Mouse (Mus musculus) testis, postnatal 10 days (tissue): ENCODE data around the gene Fbxo41.

Experiments
- DNase-seq: peaks from one replicate; pipeline ENCODE4 v3.0.0; 2021; ENCODE audit warnings: low spot score

Fbxo41 gene

DNA sequence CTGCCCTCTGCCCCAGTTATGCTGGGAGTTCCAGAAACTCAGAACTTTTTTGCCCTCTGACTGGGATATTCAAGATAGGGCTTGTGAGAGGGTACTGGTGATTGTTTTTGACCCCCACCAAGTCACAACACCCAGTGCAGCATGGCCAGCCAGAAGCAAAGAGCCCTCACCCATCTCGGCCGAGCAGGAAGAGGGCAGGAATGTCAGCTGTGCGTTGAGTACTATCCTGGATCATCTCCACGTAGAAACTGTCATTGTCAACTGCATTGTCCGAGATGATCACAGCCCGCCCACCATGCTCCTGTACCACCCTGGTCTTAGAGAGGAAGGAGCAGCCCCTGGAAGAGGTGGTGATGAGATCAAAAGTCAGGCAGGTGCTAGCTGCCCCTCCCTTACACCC is 55.4 kb downstream of the Fbxo41 start:
- no peak for DNase-seq

DNA sequence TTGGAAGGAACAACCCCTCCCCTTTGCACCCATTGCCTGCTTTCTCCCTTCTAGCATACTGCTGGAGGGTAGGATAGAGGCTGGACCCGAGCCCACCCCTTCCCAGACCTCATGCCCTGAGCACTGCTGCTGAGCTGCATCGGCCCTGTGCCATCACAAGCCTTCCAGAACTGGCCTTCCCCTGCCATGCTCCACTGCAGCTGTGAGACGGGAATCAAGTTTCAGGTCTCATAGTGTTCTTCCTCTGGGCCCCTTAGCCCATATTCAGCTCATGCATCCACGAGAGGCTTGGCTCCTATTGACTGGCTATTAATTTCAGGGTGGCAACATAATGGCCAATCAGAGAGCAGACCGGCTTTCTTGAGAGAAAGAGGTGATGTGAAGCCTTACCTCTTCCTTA is 57.5 kb downstream of the Fbxo41 start:
- DNase-seq: no peak

DNA sequence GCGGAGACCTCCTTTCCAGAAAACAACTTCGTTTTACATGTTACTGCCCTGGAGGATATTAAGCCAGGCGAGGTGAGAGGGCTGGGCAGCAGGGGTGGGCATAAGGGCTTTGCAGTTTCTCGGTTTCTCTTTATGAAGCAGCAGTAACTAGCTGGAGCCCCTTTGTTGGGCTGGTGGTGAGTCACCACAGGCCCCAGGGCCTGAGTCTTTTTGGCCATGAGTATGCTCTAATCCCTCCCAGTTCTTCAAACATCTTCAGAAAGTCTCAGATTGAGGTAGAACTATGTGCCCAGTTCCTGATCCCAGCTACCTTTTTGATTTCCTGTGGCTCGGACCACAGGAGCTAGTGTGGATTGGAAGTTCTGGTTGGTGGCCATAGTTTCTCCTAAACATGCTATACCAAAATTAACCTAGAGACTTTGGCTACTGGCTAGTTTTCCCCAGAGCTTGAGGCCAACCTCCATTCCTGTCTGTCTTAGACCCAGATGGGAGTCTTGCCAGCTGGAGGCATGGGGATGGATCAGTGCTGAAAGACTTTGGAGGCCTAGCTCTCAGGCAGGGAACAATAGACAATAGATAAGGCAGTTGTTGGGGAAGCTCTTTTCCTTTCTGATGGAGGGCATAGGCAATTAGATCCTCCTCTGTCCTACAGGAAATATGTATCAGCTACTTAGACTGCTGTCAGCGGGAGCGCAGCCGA is 58.4 kb downstream of the Fbxo41 start:
- no peak for DNase-seq

DNA sequence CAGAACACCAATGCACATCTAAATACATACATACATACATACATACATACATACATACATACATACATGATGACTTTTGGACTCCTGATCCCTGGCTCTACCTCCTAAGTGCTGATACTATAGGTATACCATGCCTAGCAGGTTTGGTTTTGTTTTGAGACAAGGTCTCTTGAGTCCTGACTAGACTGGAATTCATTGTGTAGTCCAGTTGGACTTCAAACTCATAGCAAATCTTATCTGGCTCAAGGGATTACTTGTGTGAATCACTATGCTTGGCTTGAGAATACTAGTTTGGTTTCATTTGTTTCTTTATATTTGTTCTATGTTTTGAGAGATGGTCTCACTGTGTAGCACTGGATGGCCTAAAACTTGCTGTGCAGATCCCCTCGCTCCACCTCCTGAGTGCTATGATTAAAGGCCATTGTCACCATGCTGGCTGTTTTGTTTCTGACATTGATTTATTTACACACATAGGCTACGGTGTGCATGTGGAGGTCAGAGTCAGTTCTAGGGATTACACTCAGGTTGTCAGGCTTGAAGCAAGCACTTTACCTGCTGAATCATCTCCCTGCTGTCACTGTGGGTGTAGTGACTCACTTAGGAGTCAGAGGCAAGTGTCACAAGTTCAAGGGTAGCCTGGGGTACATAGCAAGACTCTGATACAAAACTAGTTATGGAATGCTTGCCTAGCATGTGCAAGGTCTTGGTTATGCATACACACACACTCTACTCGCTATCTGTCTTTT is 59.1 kb downstream of the Fbxo41 start:
- DNase-seq: no peak

DNA sequence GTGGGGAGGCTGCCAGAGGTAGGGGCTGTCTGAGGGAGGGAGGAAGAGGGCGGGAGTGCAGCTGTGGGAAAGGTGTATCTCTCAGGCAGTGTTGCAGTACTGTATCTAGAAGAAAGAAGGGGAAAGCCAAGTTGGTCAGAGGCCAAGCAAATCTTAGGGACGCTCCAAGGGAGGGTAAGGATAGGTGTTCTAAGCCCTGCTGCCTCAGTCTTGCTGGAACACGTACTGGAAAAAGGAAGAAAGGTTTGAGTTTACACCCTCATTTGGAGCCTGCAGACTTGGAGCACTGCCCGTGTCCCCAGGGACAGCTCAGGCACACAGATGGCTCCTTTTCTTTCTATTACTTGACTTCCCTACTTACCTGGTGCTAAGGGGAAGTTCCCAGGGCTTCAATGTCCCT is 61.7 kb downstream of the Fbxo41 start:
- no peak for DNase-seq

DNA sequence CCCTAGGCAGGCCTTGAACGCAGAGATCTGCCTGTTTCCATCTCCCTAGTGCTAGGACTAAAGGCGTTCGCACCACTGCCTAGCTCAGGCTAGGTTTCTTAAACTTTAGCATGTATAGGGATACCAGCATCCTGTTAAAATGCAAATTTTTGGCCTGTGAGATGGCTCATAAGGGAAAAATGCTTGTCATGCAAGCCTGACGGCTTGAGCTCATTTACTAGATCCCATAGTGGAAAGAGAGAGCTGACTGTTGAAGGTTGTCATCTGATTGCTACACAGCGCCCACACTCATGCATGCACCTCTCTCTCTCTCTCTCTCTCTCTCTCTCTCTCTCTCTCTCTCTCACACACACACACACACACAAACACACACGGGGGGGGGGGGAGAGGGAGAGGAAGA is 66.2 kb downstream of the Fbxo41 start:
- DNase-seq: no peak

DNA sequence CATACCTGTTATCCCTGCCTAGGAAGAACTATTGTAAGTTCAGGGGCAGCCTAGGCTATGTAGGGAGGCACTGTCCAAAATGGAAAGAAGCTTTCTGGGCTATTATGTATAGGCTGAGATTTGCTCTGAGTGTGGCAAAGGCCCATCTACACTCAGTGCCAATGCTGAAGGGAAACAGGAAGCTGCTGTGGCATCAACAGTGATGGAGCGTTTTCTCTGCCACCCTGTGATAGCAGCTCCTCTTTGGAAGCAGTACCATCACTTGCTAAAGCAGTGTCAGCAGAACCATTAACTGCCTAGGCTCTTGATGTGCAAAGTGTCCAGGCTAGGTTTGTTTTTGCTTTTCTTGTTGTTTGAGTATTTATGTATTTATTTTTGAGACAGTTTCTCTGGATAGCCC is 66.6 kb downstream of the Fbxo41 start:
- no peak for DNase-seq

DNA sequence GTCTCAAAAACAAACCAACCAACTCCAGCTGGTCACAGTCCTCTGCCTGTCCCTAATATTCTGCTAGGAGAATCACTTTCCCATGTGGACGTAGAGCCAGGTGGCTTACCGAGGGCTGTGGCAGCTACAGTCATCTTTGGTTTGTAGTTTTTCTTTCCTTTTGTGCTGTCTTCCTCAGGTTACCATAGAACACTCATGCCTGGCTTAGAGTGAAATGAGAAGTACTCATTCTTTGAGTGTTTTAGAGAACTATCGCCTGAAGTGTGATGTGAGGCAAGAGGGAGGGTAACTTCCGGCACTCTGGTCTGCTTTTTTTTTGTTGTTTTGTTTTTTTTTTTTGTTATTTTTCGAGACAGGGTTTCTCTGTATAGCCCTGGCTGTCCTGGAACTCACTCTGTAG is 68.9 kb downstream of the Fbxo41 start:
- no peak for DNase-seq

DNA sequence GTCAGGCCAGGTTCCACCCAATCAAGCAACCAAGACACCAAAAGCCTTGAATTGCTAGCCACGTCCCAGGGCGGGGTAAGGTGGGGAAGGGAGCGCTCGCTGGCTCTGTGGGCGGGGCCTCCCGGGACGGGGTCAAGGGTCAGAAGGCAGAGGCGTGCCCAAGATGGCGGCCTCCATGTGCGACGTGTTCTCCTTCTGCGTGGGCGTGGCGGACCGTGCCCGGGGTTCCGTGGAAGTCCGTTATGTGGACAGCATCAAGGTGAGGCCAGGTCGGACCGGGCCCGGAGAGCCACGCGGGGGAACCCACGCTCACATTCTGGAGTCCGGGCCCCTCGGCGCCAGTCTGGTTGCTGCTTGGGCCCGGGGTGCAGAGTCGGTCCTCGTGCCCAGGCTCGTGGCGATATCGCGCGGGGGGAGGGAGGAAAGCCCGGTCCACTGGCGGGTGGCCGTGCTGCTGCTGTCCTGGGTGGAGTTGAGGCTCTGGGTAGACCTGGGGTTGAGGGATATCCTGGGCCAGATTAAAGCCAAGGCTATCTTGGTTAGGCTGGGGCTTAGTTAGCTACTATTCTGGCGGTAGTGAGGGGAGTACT is 70.9 kb downstream of the Fbxo41 start, which contains the start of gene Smyd5:
TSS of gene Smyd5 (plus strand) at position 148 of the 590 bp plus-strand sequence.
- peak; percentile 98 for DNase-seq

DNA sequence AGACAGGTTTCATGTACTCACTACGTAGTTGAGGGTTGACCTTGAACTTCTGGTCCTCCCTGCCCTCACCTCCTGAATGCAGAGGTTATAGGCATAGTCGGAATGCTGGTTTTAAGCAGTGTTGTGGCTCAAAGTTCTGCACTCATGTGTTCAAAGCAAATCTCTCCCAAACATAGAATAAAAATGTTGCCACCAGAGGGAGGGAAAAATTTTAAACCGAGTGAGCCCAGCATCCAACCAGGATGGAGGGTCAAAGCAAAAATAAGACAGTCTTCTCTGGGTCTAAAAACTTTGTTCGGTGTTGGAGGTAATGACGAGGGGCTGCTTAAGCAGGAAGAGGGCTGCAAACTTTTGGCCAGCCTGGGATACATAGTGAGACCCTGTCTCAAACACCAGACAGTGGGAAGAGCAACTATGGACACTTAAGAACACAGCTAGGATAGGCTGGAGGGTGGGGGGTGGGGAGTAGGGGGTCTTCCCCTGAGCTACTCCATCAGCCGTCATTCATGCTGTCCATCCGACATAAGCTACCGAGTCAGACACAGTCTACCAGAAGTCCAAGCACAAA is 71.4 kb downstream of the Fbxo41 start:
- DNase-seq: no peak

DNA sequence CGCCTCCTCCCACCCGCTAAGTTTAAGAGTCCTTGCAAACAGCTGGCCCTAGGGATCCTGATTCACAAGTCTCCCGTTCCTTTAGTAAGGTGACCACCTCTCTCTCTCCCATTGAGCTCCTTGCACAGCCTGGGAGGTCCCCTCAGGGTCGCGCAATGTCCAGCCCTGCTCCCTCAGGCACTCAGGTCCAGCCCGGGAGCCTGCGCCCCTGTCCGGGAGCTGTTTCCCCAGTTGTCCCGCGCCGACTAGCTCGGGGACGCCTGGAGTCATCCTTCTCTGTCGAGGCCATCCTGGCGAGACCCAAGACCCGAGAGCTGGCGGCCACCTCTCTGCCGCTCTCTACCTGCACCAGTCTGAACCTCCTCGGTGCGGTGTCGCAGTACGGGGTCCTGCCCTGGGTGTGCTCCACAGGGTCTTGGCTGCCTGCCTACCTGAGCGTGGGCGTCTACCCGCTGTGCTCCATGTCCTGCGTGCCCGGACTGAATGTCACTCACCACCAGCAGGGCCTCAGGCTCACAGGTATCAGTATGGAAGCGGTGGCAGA is 78.9 kb downstream of the Fbxo41 start, which contains the start of gene Noto:
TSS of gene Noto (plus strand) at position 51 of the 544 bp plus-strand sequence.
- DNase-seq: peak; percentile 52
